Mouse (Mus musculus) right cerebral cortex, adult 2 months (tissue): ENCODE measurements around the gene Ergic3.

Source experiments
- DNase-seq, 2 experiments: peaks; one replicate each; pipeline ENCODE4 v3.0.0; 2021 to 2022; ENCODE audit warnings: low spot score in 2 of 2

Gene Ergic3

DNA sequence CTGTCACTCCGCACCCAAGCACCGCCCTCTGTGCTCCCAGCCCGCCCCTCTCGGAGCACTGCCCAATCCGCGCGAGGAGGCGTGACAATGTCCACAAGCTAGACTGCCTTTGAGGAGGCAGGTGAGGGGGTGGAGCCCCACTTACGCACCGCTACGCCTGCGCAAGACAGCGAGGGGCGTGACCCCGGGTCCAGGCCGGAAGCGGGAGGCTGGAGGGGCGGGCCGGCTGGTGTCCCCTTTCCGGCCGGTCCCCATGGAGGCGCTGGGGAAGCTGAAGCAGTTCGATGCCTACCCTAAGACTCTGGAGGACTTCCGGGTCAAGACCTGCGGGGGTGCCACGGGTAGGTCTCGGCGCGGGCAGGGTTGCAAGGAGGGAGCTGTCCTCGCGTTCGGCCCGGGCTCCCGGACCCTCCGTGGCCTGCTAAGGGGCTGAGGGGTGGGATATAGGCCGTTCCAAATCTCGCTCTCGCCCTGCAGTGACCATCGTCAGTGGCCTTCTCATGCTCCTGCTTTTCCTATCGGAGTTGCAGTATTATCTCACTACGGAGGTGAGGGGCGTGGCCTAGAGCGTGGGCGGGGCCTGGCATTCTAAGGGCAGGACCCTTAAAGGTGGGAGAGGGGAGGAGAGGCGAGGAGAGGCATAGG is at the start of gene Ergic3, which contains the start of gene 6430550D23Rik:
Ergic3 (plus strand) TSS at position 158 of the 645 bp plus-strand sequence.
6430550D23Rik (minus strand) TSS at position 90 of the 645 bp plus-strand sequence.
- DNase-seq = peak; percentile 96

DNA sequence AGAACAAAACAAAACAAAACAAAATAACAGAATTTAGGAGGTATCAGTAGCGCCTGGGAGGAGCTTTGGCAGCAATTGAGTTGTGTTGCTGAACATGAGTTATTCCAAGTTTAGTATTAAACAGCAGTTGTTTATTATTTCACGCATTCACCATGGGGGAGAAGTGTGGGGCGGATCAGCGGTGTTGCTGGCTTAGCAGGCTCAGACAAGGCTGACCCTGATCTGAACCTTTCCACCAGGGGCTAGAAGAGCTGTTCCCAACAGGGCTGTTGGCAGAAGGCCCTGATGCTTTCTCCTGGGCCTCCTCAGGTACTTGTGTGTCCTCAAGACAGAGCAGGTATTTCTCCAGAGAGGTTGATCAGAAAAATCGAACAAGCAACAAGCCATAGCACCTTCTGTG is 47.9 kb upstream of the Ergic3 start:
- DNase-seq = no peak

DNA sequence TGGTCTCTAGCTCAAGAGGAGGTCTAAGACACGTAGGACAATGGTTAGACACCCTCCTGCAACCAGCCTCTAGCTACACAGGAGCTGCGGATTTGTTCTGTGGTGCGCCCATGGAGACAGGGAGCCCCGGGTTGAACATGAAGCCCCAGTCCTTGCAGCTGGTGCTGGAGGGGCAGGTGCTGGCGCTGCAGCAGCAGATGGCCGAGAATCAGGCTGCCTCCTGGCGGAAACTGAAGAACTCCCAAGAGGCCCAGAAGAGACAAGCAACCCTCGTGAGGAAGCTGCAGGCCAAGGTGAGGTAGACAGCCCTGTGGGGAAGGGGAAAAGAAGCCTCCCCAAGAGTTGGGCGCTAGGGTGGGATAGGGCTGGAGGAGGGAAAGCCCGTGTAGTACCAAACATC is 46.0 kb upstream of the Ergic3 start:
- DNase-seq = no peak

DNA sequence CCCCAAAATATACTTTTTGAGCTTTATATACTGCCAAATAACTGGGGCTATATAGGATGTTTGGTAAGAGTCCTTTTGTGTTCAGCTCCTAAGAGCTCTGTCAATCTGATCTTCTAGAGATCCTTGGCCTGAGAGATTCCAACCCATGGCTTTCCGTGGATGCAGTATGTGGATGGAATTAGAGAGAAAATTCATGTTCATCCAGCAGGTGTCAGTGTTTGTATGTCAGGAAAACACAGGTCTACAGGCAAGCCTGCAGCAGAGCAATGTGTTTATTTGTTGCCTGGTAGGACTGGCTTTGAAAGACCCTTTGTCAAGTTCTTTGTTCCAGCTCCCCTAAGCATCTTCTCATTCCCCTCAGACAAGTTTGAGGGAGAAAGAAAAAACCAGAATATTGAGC is 44.9 kb upstream of the Ergic3 start:
- no peak for DNase-seq

DNA sequence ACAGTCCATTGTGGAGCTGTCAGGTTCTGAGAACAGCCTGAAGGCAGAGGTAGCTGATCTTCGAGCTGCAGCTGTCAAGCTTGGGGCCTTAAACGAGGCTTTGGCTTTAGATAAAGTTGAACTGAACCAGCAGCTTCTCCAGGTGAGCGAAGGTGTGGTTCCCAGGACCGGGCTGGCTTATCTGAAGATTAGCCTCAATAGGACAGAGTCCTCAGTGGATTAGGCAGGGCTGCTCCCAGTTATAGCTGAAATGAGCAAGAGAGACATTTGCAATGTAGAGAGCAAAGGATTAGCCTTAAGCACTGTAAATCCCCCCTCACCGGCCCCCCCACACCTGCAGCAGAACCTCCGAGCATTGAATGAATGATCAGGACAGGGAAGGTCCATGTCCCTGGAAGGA is 34.5 kb upstream of the Ergic3 start:
- no peak for DNase-seq

DNA sequence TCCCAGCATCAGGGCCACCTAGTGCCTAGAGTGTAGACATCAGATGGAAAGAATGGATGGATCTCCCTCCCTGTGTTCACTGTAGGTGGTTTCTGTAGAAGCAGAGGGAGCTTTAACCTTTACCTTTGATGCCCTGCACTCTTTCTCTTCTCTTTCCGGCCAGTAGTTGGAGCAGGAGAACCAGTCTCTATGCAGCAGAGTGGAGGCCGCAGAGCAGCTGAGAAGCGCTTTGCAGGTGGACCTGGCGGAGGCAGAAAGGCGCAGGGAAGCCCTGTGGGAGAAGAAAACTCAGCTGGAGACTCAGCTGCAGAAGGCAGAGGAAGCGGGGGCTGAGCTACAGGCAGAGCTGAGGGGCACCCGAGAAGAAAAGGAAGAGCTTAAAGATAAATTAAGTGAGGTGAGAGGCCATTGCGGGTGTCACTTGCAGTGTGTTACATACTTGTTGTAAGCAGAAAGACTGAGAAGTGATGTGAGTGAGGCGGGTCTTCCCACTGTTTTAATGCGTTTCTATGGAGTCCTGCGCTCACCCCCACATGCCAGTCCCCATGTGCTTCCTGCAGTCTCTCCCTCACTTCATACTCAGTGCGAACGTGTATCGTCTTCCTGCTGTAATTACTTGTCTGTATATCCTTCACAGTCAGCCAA is 33.6 kb upstream of the Ergic3 start:
- DNase-seq = peak; percentile 28 to 31

DNA sequence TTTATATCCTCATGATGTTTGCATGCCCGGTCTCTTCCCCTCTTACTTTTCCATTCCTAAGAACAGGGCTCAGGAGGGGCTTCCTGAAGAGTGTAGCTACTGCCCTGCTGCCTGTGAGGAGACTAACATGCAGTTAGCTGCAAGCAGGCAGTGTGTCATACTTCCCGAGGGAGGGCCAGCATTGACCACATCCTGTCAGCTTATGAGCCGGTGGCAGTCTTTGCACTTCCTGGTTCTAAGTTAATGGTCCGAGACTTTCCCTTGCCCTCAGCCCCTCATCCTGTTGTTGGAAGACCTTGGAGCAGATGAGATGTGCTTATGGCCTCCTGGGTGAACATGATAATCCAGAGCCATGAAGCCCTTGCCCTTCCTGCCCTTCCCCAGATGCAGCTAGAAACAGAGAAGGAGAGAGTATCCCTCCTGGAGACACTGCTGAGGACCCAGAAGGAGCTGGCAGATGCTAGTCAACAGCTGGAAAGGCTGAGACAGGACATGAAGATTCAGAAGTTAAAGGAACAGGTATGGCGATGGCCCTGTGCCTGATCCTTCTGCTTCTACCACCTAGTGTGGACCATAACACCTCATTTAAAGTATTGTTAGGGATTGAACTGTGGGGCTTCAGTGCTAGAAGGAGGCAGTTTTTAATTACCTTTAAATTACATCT is 28.4 kb upstream of the Ergic3 start:
- no peak for DNase-seq

DNA sequence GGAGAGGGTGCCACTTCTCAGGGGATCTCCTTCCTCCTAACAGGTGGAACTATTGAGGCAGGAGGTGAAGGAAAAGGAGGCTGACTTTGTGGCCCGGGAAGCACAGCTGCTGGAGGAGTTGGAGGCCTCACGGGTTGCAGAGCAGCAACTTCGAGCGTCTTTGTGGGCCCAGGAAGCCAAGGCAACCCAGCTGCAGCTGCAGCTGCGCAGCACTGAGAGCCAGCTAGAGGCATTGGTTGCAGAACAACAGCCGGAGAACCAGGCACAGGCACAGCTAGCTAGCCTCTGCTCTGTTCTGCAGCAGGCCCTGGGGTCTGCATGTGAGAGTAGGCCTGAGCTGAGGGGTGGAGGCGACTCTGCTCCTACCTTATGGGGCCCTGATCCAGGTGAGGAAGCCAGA is 22.1 kb upstream of the Ergic3 start:
- no peak for DNase-seq

DNA sequence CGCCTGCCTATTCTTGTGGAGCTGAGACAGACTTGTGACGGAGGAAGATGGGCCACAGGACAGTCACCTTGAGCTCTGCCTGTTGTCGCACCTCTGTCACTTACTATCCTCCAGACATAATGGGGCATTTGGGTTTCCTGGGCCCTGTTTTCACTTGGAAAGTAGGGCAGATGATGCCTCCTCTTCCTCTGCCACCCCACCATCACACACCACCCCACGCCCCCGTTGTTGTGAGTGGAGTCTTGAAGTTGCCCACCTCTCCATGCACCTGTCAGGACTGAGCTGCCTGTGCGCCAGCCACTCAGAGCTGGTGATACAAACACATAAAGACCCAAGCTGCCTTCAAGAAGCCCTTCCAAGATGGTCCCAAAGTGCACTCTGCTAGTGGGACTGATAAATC is 20.7 kb upstream of the Ergic3 start:
- no peak for DNase-seq

DNA sequence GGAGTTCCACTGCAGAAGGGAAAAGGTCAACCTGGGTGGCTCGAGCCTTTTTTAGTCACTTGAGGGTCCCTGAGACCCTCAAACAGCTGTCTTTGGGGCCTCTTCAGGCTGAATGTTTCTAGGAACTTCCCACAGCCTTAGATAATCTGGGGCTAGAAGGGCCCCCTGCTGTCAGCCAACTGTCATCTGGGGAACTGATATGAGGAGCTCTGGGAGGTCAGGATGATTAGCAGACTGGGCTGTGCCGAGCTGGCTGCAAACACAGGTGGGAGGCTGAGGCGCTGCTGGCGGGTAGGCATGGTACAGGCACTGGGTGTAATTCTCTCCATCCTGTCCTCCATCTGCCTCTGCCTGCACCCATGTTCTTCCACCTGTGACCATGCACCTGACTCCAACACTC is 18.8 kb upstream of the Ergic3 start:
- DNase-seq = no peak

DNA sequence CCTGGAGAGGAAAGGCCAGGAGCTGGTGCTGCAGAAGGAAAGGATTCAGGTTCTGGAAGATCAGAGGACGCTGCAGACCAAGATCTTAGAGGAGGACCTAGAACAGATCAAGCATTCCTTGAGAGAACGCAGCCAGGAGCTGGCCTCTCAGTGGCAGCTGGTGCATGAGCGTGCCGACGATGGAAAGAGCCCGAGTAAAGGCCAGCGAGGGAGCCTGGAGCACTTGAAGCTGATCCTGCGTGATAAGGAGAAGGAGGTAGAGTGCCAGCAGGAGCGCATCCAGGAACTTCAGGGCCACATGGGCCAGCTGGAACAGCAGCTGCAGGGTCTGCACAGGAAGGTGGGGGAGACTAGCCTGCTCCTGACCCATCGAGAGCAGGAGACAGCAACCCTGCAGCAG is 16.7 kb upstream of the Ergic3 start:
- DNase-seq = no peak

DNA sequence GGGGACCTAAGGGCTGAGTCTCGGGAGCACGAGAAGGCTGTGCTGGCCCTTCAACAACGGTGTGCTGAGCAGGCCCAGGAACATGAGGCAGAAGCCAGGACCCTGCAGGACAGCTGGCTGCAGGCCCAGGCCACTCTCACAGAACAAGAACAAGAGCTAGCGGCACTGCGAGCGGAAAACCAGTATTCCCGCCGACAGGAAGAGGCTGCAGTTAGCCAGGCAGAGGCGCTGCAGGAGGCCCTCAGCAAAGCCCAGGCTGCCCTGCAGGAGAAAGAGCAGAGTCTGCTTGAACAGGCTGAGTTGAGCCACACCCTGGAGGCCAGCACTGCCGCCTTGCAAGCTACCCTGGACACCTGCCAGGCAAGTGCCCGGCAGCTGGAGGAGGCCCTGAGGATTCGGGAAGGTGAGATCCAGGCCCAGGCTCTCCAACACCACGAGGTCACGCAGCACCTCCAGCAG is 16.0 kb upstream of the Ergic3 start:
- peak; percentile 21 to 48 for DNase-seq

DNA sequence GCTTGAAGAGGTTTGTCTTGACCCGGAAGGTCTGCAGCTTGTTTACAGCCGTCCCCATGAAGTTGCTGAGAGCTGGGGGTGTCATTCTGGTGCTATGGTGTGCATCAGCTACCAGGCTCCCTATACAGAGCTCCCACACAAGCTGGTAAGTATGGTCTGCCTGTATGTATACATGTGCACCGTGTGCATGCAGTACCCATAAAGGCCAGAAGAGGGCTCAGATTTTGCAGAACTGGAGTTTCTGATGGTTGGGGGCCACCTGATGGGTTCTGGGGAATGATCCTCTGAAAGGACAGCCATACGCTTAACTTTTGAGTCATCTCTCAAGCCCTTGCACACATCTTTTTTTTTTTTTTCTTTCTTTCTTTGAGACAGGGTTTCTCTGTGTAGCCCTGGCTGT is 2.5 kb upstream of the Ergic3 start:
- no peak for DNase-seq

DNA sequence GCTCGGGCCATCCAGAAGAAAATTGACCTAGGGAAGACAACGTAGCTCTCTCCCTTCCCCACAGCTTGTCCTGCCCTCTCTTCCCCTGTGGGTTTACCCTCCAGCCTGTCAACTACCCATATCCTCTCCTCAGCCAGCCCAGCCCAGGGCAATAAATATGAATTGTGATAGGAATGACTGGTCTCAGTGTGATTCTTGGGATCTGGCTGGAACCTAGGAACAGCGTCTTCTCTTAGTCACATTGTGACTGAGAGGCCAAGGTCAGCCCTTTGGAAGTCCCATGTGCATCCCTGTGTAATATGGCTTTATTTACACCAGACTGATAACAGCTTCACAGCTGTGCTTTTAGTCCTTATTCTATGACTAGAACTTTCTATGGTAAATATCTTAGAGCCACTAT is 10.3 kb downstream of the Ergic3 start:
- DNase-seq = no peak

DNA sequence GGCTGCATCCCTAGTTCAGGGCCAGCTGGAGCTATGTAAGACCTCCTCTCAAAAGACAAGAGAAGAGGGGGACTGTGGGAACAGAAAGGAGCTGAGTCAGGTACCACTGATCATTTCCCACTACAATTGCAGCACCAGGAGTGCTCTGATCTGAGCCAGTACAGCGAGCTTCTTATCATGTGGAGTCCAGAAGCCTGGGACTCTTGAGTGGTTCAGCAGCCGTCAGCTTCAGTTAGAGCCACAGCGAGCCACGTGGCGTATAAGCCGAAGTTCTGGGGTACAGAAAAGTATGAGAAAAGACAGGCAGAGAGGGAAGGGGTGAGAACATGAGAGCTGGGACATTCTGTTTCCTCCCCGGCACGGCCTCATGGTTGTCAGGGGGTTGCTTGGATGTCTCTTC is 13.4 kb downstream of the Ergic3 start:
- DNase-seq = no peak

DNA sequence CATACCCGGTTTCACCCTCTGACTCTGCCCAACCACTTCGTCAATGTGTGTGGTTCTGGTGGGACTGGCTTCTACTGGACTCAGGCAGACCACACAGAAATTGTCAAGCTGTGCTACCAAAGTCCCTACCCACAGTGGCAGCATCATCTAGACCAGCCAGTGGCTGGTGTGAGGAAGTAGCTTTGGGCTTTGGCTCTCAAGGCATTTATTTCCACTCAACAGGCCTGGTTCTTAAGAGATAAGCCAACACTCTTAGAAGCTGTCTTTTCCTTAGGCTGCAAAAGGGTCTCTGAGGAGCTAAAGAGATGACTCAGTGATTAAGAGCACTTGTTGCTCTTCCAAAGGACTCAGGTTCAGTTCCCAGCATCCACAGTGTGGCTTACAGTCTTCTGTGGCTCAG is 13.9 kb downstream of the Ergic3 start:
- no peak for DNase-seq

DNA sequence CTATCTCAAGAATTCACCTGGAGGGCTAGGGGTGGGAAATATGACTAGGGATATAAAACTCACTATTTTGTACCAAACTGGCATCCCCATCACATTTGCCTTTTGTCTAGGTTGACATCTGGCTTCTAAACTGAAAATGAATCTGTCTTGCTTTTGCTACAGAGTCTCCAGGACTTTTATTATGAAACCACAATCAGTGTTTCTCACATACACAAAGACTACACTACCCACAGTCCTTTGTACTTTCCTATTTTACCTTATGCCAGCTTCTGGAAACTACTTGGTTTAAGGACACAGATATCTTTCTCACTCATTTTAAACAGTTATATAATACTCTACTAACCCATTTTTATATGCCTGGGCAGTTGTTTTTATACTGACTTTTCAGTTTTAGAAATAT is 17.6 kb downstream of the Ergic3 start:
- DNase-seq = no peak

DNA sequence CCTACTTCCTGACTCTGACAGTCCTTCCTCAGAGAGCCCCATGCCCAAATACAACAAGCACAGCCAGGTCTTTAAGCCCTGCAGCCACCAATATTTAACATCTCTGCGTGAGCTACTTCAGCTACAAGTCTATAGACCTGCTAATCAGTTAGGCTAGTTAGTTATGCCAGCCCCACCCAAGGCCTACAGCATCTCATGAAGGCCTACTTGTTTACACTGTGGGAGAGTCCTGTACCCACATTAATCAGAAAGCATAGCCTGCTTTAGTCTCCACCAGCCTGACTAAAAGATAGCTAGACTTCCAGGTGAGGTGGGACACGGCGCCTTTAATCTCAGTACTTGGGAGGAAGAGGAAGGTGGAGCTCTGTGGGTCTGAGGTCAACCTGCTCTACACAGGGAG is 31.5 kb downstream of the Ergic3 start:
- no peak for DNase-seq

DNA sequence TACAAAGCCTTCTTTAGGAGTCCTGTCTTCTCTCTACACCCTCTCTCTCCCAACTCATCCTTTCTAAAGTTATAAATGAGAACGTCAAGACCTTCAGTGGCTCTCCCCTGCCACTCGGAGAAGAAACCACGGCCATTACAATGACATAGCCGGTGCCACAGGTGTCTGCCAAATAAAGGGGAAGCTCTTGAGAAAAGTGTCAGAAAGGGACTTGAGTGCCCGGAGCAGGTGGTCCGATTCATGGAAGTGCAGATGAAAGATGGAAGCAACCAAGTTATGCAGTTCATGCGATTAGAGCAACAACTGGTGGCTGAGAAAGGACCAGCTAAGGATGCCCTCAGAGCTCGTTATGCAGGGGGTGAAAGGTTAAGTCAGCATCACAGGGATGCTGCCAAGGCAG is 35.1 kb downstream of the Ergic3 start:
- DNase-seq = no peak

DNA sequence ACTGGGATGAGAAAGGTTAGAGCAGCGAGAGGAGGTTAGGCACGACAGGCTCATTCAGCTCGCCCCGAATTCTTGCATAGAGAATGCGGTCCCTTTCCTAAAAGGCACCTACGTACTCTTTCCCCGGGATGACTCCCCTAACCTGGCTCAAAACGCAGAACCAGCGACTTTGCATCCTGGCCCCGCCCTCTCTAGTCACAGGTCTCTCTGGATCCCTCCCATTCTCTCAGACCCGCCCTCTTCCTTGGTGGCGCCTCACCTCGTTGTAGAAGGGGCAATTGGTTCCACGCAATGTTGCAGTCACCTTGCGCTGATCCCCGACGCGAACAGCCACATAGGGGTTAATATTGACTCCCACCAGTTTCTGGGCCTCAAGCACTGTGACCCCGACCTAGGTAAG is 40.1 kb downstream of the Ergic3 start:
- DNase-seq = no peak

DNA sequence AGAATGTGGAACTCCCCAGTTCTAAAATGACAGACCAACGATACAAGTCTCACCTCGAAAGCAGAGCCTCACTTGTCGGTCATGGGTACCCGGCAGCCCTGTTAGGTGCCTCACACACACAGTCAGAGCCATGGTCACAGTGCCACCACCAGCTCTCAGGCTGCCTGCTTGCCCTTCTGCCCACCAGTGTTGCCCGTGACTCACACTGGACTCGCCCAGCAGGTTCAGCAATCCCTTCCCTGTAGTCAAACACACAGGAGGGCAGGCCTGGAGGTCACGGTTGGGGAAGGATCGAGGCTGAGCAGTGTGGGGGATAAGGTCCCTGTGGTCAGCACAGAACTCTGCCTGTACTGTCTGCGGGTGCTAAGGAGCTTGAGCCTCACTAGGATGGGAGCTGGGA is 45.0 kb downstream of the Ergic3 start, which contains the start of gene Fer1l4:
Fer1l4 (minus strand) TSS at position 132 of the 400 bp plus-strand sequence.
- no peak for DNase-seq

DNA sequence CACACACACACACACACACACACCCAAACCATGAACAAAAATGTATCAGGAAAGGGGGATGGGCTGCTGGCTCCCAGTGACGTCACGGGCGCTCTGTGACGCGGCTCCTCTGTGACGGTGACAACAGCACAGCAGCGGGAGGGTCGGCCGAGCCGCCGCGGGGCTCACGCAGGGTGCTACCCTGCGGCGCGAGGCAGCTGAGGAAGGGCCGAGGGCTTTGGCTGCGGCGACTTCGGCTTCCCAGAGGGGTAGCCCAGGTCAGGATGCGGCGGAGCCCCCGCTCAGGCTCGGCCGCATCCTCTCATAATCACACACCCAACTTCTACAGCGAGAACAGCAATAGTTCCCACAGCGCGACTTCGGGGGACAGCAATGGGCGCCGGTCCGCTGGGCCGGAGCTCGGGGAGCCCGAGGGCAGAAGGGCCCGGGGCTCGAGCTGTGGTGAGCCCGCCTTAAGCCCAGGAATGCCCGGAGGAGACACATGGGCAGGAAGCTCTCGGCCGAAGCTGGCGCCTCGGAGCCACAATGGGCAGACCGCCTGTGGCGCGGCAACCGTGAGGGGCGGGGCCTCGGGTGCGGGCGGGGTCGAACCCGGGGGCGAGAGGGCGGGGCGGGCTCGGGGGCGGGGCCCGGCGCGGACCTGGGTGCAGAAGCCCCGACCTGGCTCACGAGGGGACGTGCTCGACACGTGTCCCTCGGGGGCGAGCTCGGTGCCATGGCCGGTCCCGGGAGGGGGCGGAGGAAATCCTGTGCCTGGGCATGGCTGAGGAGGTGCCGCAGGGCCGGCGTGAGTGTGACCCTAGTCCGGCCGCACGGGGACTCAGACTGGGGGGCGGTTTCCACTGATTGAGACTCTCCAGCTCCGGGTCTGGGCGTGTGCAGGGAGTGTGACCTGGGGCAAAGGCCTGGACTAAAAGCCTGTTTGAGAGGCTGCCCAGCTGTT is 57.5 kb downstream of the Ergic3 start, which contains the start of gene Spag4:
Spag4 (plus strand) TSS at position 77 of the 943 bp plus-strand sequence.
- DNase-seq = peak; percentile 49 to 70
